Mouse (Mus musculus): ENCODE measurements around the gene Wdr46.

DNA sequence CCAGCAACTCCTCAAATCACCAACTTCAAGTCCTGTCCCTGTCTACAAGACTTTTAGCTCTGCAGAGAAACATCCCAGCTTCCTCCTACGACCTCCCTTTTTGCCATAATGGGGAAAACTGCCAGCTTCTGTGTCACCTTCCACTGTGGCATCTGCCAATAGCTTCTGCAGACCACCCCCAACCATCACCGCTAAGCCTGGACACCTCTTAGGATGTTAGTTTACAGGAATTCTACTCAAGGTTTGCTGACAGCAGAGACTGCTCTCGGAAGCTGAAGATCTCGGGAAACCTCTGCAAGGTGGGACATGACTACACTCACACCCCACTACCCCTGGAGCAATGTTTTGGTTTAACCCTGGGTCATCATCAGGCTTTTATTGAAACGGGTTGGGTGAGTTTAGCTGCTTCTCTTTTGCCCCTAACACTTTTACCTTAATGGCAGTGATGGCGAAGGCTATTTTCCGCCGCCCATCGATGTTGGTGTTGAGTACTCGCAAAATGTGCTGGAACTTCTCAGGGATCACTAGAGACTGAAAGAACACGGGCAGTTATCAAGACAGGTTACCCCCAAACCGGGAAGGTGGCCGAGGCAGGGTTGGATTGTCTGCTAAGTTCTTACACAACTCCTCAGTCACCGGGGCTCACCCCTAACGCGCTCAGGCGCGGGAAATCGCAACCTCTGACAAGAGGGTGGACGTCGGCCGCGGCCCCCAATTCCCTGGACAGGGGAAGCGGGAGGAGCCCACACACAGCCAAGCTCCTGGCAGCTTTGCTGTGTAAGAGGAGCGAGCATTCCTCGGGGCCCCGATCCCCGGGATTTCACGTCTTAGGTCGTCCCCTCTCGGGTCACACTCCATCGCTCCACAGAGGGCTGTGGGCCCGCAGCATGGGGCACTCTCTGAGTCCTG lies 14.4 kb downstream of the Wdr46 start:
- TF ChIP-seq POLR2A (IDR thresholded peaks at IDR 0.05; ENCODE audit: borderline replicate concordance, control insufficient read depth, low read depth, low read length) (no peak), CTCF (IDR thresholded peaks at IDR 0.05; ENCODE audit: control insufficient read depth, insufficient read depth, low read length) (no peak)

Measured in bone marrow, adult 2 months (tissue).